Mouse (Mus musculus): ENCODE results near the gene Galnt10. TPM values are rescaled to one million over a fixed set of nuclear protein-coding genes. Genes with fewer than 3 reads are reported as not detected.

Gene Galnt10
- 10 to 100 TPM in 1 of 2 experiments, 1 to 10 TPM in 1; 9.0 to 11.1 TPM for total RNA-seq (2021)

DNA sequence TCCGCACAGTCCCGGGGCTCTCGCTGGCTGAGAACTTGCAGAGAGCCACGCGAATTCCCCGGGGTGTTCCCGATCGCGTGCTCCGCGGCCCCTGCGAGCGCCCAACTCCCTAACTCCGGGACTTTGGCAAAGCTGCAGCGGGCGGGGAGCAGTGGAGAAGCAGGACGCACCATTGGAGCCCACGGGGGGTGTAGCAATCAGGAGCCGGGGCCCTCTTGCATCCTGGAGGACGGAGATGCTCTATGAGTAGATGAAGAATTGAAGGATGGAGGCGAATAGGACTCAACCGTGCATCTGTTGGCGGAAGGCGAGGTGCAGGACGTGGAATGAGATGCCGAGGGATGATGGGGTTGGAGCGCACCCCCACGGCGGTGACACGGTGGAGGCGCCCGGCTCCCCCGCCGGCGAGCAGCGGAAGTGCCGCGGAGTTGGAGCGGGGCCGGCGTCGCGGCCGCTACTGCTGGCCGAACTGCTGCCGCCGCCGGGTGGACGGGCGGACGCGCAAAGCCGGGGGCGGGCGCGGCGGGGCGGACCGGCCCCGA lies at the start of gene Galnt10:
Galnt10 (plus strand) TSS at position 425 of the 542 bp plus-strand sequence.
- DNase-seq (ENCODE audit: extremely low spot score in 1 of 2, low spot score in 2 of 2): peak; percentile 77 to 92
- intact Hi-C loops (cut with DNase I): loop anchor here (5.0 kb wide), 2 partner anchors 57 to 98 kb away; no protein-coding TSS in a partner anchor

DNA sequence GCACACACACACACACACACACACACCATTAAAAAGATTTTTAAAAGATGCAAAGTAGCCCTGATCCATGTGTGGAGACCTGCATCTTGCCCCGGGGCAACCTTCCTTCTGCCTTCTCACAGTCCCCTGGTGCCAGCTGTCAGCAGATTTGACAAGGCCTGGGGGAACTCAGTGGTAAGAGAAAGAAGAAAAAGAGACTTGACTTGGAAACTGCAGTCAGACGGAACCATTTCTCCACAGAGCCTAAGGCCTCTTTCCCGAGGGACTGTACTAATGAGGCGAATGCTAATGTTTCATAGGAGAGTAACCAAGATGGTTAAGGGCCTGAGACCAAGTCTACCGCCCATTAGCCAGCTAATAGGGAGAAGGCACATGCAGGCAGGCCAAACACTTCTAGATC lies 49.3 kb upstream of the Galnt10 start:
- intact Hi-C loops (cut with DNase I): no loop called here
- DNase-seq (ENCODE audit: extremely low spot score in 1 of 2, low spot score in 2 of 2): no peak

DNA sequence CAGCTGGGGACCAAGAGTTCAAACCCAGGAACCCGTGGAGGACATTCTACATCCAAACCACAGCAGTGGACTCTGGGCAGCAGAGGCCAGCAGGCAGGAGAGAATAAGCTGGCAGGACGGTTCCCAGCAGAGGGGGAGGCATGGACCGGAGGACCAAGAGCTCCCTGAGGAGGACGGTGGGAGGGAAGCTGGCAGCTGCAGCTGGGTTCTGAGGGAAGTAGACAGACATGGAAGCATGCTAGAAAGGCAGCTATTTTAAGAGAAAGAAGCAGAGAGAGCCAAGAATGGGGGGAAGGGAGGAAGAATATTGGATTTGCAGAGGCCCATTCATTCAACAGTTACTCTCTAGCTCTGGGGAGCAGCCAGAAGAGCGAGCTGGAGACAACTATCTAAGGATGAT lies 47.1 kb upstream of the Galnt10 start:
- intact Hi-C loops (cut with DNase I): no loop called here
- DNase-seq (ENCODE audit: extremely low spot score in 1 of 2, low spot score in 2 of 2): peak; percentile 71 to 76

DNA sequence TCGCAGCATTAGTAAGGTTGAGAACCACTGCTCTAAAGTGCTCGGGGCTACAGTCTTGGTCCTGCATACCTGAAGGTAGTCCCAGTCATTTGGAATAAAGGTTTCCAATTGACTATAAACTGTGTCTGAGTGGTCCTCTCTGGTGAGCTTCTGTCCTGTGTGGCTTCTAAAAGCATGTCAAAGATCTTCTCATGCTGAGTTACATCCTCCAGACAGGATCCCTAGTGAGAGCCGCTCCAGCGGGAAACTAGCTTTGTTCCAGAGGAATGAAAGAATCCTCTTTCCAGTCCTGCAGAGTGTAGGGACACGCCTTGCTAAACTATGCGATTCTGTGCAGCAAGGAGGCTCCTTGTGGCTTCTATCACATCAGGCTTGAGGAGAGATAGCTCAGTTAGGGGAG lies 45.9 kb upstream of the Galnt10 start:
- intact Hi-C loops (cut with DNase I): no loop called here
- DNase-seq (ENCODE audit: extremely low spot score in 1 of 2, low spot score in 2 of 2): no peak

DNA sequence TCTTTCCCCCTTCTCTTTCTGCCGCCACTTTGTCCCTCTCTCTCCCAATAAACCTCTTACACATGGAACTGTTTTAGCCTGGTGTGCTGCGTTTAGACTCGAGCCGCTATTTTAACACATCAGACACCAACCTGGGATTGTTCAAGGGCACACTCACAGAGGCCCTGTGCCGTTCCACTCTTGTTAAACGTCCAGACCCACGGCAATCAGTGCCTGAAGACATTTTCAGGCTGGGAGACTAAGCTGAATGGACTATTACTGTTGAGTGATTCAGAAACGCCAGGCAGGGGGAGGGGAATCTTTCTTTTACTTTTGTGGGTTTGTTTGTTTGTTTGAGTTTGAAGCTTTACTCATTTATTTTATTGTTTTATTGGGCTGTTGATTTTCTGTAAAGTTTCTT lies 45.1 kb upstream of the Galnt10 start:
- no peak for DNase-seq (ENCODE audit: extremely low spot score in 1 of 2, low spot score in 2 of 2)
- intact Hi-C loops (cut with DNase I): no loop called here

DNA sequence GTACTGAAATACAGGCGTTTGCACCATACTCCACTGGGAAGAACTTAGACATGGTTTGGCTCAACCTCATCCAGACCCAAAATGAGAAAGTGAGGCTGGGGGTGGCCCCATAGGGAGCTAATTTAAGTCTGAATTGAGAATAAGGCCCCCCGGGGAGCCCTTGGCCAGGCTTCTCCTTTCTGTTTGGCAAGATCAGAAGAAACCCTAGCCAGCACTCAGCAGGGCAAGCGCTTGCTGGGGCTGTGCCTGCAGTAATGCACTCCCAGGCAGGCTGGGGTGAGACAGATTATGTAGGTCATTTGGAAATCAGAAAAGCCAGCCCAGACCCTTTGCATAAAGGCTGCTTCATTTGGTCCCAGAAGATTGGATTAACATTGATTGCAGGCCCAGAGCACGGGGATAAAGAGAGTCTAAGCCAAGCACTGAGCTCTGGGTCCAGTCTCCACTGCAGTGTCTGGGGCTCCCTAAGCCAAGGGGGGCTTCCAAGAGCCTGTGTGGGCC lies 44.6 kb upstream of the Galnt10 start:
- intact Hi-C loops (cut with DNase I): no loop called here
- DNase-seq (ENCODE audit: extremely low spot score in 1 of 2, low spot score in 2 of 2): peak; percentile 65 to 66

DNA sequence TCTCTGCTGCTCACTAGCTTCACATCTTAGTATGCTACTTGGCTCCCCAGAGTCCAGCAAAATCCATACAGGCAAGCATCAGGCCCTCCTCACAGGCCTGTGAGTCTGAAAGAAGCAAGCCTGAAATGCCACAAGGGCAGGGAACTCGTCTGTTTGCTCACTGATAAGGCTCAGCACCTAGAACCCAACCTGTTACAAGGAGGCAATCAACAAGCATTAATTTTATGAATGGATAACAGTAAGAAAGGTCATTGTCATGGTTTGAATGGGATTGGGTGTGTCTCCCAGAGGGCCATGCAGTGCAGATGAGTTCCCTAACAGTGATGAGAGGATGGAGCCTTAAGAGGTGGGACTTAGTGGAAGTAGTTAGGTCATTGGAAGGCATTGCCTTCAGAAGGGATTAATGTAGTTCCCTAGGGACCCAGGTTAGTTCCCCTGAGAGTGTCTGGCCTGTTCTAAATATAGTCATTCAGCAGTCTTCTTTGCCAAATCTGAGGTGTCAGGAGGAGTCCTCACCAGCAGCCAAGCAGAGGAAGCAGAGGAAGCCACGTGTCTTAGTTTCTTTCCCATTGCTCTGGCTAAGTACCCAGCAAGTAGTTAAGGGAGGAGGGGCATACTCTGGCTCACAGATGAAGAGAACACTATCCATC lies 43.3 kb upstream of the Galnt10 start:
- intact Hi-C loops (cut with DNase I): no loop called here
- no peak for DNase-seq (ENCODE audit: extremely low spot score in 1 of 2, low spot score in 2 of 2)

DNA sequence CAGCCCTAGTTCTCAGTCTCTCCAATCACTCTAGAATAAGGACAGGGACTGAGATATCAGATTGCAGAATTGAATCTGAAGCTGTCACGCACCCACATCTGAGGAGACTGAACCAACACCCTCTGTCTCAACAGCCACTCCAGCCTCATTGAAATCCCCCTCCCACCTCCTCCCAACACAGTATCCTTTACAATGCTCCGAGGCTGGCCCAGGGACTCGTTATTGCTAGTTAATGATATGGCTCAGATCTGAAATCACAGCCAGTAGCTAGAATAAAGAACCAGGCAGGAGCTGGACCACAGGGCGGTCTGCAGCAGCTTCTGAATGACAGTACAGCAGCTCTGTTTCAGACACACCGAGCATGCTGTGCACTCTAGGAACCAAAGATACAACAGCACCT lies 40.2 kb upstream of the Galnt10 start:
- intact Hi-C loops (cut with DNase I): no loop called here
- no peak for DNase-seq (ENCODE audit: extremely low spot score in 1 of 2, low spot score in 2 of 2)

DNA sequence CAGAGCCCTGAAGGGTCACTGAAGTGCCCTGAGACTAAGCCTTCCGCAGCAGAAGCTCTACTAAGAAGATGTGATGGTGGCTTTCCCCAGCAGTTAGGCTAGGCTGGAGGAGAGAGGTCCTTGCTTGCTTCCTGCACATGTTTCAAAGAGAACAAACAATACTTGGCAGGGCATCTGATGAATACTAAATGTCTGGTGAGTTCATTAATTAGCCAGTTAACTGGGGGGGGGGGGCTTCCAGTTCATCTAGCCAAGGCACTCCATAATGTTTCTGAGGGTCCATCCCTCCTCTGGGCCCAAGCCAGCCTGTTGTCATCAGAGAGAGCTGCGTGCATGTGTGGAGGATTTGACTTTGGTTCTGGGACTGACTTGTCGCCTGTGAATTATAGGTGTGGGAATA lies 39.6 kb upstream of the Galnt10 start:
- intact Hi-C loops (cut with DNase I): no loop called here

DNA sequence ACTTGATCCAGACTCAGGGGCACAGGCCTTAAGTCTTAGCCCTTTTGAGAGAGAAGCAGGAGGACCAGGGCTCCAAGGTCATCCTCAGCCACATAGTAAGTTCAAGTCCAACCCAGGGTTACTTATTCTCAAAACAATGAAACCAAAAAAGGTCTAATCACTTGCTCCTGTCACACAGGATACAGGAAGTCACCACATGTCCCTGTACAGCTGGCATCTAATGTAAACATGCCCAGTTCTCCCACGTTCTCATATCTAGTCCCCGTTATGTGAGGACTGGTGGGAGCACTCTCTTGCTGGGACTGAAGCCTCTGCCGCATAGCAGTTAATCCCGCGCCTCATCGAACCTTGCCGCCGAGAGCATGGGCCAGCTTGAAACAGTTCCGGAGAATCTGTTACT lies 30.7 kb upstream of the Galnt10 start:
- intact Hi-C loops (cut with DNase I): no loop called here
- DNase-seq (ENCODE audit: extremely low spot score in 1 of 2, low spot score in 2 of 2): no peak

More for the DNA sequence above, 39.6 kb upstream of the Galnt10 start:
- no peak for DNase-seq (ENCODE audit: extremely low spot score in 1 of 2, low spot score in 2 of 2)

DNA sequence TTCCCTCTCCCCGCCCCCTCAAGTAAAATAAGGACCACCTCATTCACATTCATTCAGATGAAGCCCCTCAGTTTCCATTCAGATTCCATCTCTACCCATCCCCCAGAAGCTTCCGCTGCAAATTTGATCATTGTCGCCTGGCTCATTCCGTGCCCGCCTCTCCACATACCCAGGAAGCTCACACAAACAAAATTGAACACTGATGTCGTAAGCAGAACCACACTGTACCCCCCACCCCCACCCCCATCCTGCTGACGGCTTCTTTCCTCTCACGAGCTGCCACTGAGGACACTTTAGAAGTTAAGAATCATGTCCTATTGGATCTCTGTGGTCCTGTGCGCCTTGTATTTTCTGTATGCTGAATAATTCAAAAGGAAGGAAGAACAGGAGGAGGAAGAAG lies 30.0 kb upstream of the Galnt10 start:
- intact Hi-C loops (cut with DNase I): no loop called here
- DNase-seq (ENCODE audit: extremely low spot score in 1 of 2, low spot score in 2 of 2): peak in 1 of 2 experiments; percentile 9

DNA sequence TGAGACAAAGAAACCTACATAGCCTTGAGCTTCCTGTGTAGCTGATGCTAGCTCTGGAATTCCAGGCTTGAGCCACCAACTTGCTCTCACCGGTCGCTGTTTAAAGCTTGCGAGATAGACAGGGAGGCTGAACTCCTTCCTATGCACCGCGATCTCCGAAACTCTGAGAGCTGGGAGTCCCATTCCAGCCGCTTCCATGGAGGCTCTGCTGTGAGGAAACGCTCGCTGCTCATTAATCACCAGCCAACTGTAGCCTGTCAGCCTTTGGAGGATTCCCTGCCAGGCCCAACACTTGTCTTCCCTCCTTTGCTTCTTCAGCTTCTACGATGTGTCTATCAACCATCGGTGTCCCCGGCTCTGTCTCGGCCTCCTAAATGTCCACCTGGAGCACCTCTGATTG lies 29.4 kb upstream of the Galnt10 start:
- intact Hi-C loops (cut with DNase I): no loop called here
- no peak for DNase-seq (ENCODE audit: extremely low spot score in 1 of 2, low spot score in 2 of 2)

DNA sequence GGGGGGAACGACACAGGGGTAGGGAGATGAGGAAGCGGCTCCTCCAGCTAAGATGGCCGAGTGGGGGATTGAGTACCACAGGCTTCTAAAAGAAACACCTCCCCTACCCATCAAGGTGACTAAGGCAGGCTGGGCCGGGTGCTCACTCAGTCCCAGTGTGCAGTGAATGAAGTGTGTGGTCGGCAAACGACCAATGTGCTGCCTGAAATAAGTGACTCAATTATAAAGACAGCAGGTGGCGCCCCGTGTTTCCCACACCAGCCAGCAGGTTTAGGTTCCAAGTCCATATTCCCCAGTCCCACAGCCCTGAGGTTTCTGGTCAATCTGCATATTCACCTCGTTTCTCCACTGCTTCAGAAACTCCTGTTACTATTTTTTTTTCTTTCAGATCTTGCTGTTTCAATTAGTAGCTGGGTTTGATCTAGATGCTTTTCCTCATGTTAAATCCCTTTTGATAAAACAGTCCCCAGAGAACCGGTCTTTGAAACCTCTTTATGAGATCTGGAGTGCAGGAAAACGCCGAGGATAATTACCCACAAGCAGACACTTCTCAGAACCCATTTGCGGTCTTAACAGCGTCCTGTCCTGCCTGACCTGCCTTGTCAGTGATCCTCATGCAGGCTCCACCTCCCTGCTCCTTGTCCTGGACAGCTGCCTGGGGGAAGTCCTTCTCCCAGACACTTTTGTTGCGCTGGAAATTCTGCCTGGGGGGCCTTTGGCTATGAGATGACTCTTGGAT lies 27.5 kb upstream of the Galnt10 start:
- DNase-seq (ENCODE audit: extremely low spot score in 1 of 2, low spot score in 2 of 2): peak in 1 of 2 experiments; percentile 46
- intact Hi-C loops (cut with DNase I): no loop called here

DNA sequence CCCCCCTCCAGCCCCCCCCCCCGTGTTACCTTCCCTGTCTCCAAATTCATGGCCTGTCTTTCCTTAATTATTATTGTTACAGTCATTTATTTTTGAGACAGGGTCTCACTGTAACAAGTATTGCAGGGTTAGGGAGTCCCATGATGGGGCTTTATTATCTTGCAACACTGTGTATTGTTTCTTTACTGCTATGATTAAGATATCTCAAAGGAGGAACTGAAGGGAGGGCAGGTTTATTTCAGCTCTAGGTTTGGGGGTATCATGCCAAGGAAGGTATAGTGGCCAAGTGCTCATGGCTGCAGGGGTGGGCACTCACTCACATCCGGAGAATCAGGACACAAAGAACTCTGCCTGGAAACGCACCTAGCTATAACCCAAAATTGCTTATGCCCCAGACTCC lies 23.8 kb upstream of the Galnt10 start:
- no peak for DNase-seq (ENCODE audit: extremely low spot score in 1 of 2, low spot score in 2 of 2)
- intact Hi-C loops (cut with DNase I): no loop called here

DNA sequence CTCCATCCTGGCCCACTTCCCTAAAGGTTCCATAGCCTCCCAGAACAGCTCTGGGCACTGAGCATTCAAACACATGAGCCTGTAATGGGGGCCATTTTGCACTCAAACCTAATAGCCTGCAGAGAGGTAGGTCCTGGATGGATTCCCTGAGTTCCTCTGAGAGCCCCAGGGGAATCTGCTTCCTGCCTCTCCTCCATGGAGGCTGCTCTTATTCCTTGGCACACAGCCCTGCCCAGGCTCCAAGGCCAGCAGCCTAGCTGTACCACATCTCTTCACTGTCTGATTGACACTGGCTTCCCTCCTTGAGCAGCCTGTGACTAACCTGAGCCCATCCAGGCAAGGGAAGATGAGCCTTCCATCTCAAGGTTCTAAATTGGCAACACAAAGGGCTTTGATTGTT lies 23.4 kb upstream of the Galnt10 start:
- DNase-seq (ENCODE audit: extremely low spot score in 1 of 2, low spot score in 2 of 2): peak in 1 of 2 experiments; percentile 45
- intact Hi-C loops (cut with DNase I): no loop called here

DNA sequence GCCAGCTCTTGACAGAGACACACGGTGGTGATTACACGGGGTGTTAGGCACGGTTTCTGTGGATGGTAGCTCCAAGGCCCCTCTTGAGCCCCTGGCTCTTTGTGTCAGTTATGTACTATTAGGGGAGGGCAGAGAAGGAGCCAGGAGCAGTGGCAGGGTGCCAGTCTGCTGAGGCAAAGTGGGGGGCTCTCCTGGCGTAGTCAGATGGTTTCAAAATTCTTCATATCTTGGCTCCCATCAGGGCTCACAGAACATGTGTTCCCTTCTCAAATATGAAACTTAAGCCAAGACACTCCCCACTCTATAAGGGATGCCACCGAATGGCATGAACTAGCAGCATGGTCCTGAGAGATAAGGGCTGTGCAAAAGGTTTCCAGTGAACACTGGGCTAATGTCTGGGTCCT lies 20.8 kb upstream of the Galnt10 start:
- DNase-seq (ENCODE audit: extremely low spot score in 1 of 2, low spot score in 2 of 2): peak in 1 of 2 experiments; percentile 36
- intact Hi-C loops (cut with DNase I): no loop called here

DNA sequence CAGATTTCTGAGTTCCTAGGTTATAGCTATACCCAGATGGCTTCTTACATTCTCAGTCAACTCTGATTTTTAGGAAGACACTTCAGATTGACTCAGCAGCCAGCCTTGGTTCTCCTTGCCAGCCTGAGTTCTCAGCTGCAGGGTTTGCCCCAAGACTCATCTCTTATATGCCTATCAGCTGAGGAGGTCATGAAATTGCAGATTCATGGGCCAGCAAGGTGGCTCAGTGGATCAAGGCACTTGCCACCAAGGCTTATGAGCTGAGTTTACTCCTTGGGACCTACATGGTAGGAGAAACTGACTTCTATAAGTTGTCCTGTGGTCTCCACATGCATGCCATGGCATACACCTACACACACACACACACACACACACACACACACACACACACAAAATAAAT lies 19.8 kb upstream of the Galnt10 start:
- peak in 1 of 2 experiments; percentile 2 for DNase-seq (ENCODE audit: extremely low spot score in 1 of 2, low spot score in 2 of 2)
- intact Hi-C loops (cut with DNase I): no loop called here

DNA sequence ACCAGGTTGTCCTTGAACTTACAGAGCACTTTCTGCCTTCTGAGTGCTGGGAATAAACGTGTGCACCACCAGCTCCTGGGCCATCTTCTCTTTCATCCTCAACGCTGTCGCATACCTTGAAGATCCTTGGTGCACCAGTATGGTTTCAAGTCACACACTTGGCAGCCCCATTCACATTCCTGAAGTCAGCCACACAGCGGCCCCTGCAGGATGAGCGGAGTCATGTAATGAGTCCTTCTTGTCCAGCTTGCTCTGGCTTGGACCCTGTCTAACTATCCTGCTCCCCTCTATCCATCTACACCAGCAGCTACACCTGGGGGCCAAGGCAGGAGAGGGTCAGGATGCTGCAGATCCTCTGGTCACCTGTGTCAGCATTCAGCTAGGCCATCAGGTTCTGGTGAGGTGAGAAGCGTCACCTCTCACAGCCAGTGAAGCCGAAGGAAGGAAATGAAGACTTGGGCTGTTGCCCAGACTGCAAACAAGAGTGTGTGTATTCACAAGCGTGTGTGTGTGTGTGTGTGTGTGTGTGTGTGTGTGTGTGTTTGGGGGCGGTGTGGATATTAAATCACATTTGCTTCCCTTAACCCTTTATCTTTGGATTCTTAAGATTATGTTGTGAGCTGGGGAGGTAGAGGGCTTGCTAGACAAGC lies 18.0 kb upstream of the Galnt10 start:
- DNase-seq (ENCODE audit: extremely low spot score in 1 of 2, low spot score in 2 of 2): peak in 1 of 2 experiments; percentile 71
- intact Hi-C loops (cut with DNase I): no loop called here

DNA sequence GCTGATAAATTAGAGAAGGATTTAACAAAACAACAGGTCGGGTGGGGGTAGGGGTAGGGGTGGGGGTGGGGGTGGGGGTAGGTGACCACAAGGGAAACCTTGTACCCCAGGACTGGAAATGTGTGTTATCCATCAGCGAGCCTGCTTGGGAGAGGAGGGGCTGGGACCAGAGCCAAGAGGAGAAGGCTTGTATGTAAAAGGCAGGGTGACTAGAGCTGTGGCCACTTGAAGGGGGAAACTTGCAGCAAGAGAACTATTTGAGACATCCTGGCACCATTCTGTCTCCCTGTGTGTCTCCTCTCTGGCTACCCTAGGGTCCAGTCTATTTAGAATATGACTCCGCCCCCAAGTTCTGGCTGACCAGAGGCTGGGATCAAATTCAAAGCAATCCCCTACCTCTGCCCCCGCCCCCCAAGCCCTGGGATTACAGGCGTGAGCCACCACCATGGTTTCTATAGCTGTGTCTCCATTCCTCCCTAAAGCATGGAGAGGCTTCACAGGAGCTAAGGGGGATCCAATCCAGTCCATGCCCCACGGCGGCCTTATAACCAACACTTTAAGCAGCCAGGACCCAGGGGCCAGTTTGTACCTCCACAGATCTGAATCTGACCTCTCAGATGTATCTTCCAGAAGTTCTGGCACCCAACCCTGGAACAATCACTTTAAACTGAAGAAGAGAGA lies 13.3 kb upstream of the Galnt10 start:
- intact Hi-C loops (cut with DNase I): no loop called here
- peak in 1 of 2 experiments; percentile 23 for DNase-seq (ENCODE audit: extremely low spot score in 1 of 2, low spot score in 2 of 2)
